Mouse (Mus musculus): ENCODE measurements around the gene Man2c1. TPM values are rescaled to one million over a fixed set of nuclear protein-coding genes. Genes with fewer than 3 reads are reported as not detected.

Gene Man2c1
- 44.7 TPM for polyA plus RNA-seq (2015; fragmentation: Illumina TruSeq; extraction: RNeasy Lipid Tissue Mini Kit (QIAGEN cat#74804); ENCODE audit: insufficient read depth, low read depth, low replicate concordance)

DNA sequence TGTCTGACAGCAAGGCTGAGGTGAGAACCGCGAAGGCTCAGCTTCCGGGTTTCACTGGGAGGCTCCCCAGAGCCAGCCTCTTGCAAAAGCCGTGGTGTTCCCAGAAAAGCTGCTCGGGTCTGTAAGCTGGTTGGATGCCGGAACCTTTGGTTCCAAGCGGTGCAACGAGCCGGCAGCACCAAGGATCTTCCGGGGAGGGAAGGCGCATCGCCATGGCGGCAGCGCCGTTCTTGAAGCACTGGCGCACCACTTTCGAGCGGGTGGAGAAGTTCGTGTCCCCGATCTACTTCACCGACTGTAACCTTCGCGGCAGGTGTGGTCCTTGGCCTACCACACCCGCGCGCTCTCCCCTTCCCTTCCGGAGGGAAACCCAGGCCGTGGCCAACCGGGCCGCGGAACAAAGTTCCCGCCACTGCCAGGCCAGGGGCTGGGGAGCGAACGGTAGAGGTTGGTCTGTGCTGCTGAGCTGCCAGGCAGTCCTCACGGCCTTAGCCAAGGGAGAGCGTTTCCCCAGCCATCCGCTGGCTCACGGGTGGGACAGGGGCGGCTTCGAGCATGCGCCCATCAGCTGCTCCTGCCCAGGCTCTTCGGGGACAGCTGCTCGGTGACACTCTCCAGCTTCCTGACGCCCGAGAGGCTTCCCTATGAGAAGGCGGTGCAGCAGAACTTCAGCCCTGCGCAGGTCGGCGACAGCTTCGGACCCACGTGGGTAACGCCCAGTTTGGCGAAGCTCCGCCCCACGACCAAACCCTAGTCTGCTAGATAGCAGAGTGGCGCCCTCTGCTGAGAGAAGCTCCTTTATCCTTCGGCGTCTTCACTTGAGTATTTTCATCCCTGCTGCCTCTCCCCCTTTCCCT is at the start of gene Man2c1:
TSS of gene Man2c1 (plus strand) at position 114 of the 857 bp plus-strand sequence.

DNA sequence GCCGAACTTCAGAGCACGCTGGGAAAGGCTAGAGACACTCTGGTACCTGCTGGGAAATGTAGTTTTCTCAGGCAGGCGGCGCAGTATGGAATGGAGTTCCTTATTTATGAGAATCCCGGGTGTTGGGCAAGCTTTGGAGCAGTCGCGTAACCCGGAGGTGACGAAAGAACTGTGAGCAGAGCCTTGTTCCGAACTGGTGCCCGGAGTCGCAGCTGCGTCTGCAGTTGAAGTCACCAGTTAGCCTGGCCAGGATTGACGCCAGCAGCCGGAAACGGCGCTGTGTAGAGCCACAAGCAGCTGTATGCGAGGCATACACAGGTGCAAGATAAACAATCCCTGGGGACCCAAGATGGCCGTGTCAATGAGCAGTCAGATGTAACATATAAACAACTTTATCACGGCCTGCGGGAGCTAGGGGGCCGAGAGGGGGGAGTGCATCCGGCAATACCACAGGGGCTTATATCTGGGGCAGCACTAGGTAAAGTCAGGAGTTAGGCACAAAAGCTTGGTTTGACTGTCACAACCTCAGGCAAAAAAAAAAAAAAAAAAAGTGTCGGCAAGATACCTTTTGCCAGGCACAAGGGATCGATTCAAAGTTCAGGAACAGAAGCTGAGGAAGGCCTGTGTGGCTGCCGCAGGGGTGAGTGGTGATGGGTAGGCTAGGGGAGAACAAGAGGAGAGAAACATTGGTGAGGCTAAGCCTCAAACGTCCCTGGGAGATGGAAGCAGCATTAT is 17.8 kb downstream of the Man2c1 start, which contains the start of gene Neil1:
TSS of gene Neil1 (minus strand) at position 162 of the 735 bp plus-strand sequence.

GRCm38 (mm10) chr9:57158013-57158470 is 27.6 kb downstream of the Man2c1 start, which contains the start of gene Commd4:
Commd4 (minus strand) TSS chr9:57158331.

Other genes with a start within 250 kb of the Man2c1 start
- gene Snx33, start 202.3 kb upstream of the Man2c1 start, polyA plus RNA-seq (2015; fragmentation: Illumina TruSeq; extraction: RNeasy Lipid Tissue Mini Kit (QIAGEN cat#74804); ENCODE audit: insufficient read depth, low read depth, low replicate concordance), result 4.6 TPM
- 35.8 TPM for gene Imp3, start 193.2 kb upstream of the Man2c1 start, polyA plus RNA-seq (2015; fragmentation: Illumina TruSeq; extraction: RNeasy Lipid Tissue Mini Kit (QIAGEN cat#74804); ENCODE audit: insufficient read depth, low read depth, low replicate concordance)
- gene Snupn, start 179.8 kb upstream of the Man2c1 start, polyA plus RNA-seq (2015; fragmentation: Illumina TruSeq; extraction: RNeasy Lipid Tissue Mini Kit (QIAGEN cat#74804); ENCODE audit: insufficient read depth, low read depth, low replicate concordance), result 2.2 TPM
- gene Ptpn9, start 135.8 kb upstream of the Man2c1 start, polyA plus RNA-seq (2015; fragmentation: Illumina TruSeq; extraction: RNeasy Lipid Tissue Mini Kit (QIAGEN cat#74804); ENCODE audit: insufficient read depth, low read depth, low replicate concordance), result 6.2 TPM
- 8.1 TPM for gene Sin3a, start 58.6 kb upstream of the Man2c1 start, polyA plus RNA-seq (2015; fragmentation: Illumina TruSeq; extraction: RNeasy Lipid Tissue Mini Kit (QIAGEN cat#74804); ENCODE audit: insufficient read depth, low read depth, low replicate concordance)
- 3.1 TPM for gene Neil1, start 17.6 kb downstream of the Man2c1 start, polyA plus RNA-seq (2015; fragmentation: Illumina TruSeq; extraction: RNeasy Lipid Tissue Mini Kit (QIAGEN cat#74804); ENCODE audit: insufficient read depth, low read depth, low replicate concordance)
- gene Commd4, start 27.6 kb downstream of the Man2c1 start, polyA plus RNA-seq (2015; fragmentation: Illumina TruSeq; extraction: RNeasy Lipid Tissue Mini Kit (QIAGEN cat#74804); ENCODE audit: insufficient read depth, low read depth, low replicate concordance), result 27.4 TPM
- not detected for gene Trcg1, start 105.9 kb downstream of the Man2c1 start, polyA plus RNA-seq (2015; fragmentation: Illumina TruSeq; extraction: RNeasy Lipid Tissue Mini Kit (QIAGEN cat#74804); ENCODE audit: insufficient read depth, low read depth, low replicate concordance)
- gene 1700017B05Rik, start 131.9 kb downstream of the Man2c1 start, polyA plus RNA-seq (2015; fragmentation: Illumina TruSeq; extraction: RNeasy Lipid Tissue Mini Kit (QIAGEN cat#74804); ENCODE audit: insufficient read depth, low read depth, low replicate concordance), result 3.7 TPM

Measured in pancreas, adult 10 weeks (tissue).